In genomic region chr13:60687891-60688290, GRCm38 (mm10) we compare ENCODE assay signal across 27 mouse cellular contexts.
A peak's percentile ranks its signal among the peaks of the same experiment; 100 is the strongest.
DNase-seq lines count a peak whose midpoint lies in the region; ATAC-seq and TF ChIP-seq lines count a peak whose summit lies in the region.
"Had no signal": no experiment of that assay in that cellular context is flagged by ENCODE, and none has a peak within 500 bp of the region (broad histone marks: within the 10 kb centered on the region; RNA-seq: fewer than 3 reads in every experiment).

No protein-coding gene starts in this region.

- peaks cover 50% of the 10 kb centered on the region for H3K4me1 ChIP-seq in forebrain, embryonic 10.5 days
- H3K4me1 ChIP-seq in forebrain, postnatal 0 days (ENCODE audit: insufficient read depth), result peaks cover 31% of the 10 kb centered on the region
- H3K4me1 ChIP-seq in heart, embryonic 15.5 days (replicated peaks), result peaks cover 38% of the 10 kb centered on the region
- H3K4me1 ChIP-seq in neural tube, embryonic 15.5 days, result peaks cover 48% of the 10 kb centered on the region
- H3K4me1 ChIP-seq in limb, embryonic 10.5 days, result peaks cover 53% of the 10 kb centered on the region

- 82% methylated on average over 7 of the region's 7 CpGs for WGBS in forebrain, embryonic 10.5 days
- 72% methylated on average over 7 of the region's 7 CpGs for WGBS in forebrain, postnatal 0 days
- 72% methylated on average over 7 of the region's 7 CpGs for WGBS in heart, embryonic 15.5 days
- 68% methylated on average over 7 of the region's 7 CpGs for WGBS in neural tube, embryonic 15.5 days
- 83% methylated on average over 7 of the region's 7 CpGs for WGBS in limb, embryonic 10.5 days

- peaks cover 10% of the 10 kb centered on the region for H3K36me3 ChIP-seq in forebrain, embryonic 10.5 days (replicated peaks)
- H3K36me3 ChIP-seq in forebrain, postnatal 0 days (ENCODE audit: insufficient read depth), result no peaks in the 10 kb centered on the region
- H3K36me3 ChIP-seq in heart, embryonic 15.5 days, result no peaks in the 10 kb centered on the region
- no peaks in the 10 kb centered on the region for H3K36me3 ChIP-seq in neural tube, embryonic 15.5 days
- H3K36me3 ChIP-seq in limb, embryonic 10.5 days, result peaks cover 5% of the 10 kb centered on the region; the same call in 1 of the 2 replicates
- H3K36me3 ChIP-seq: forebrain, embryonic 15.5 days had no signal

- H3K27ac ChIP-seq in forebrain, embryonic 10.5 days, result 0 out of 2 replicates have a peak overlapping the region, but pooled peaks have one; percentile 25
- no peak overlapping the region for H3K27ac ChIP-seq in forebrain, postnatal 0 days (ENCODE audit: low read depth, low read length)
- peak overlapping the region; percentile 55; the same call in 1 of the 2 replicates for H3K27ac ChIP-seq in heart, embryonic 15.5 days
- H3K27ac ChIP-seq in neural tube, embryonic 15.5 days (replicated peaks), result peak overlapping the region; percentile 9; the same call in 1 of the 2 replicates
- peak overlapping the region; percentile 31; the same call in 1 of the 2 replicates for H3K27ac ChIP-seq in limb, embryonic 10.5 days
- H3K27ac ChIP-seq: hindbrain, embryonic 14.5 days; macrophage; midbrain, embryonic 13.5 days had no signal

- H3K4me3 ChIP-seq in forebrain, embryonic 10.5 days, result no peak overlapping the region
- H3K4me3 ChIP-seq in forebrain, postnatal 0 days (ENCODE audit: low read depth, low read length), result no peak overlapping the region
- no peak overlapping the region for H3K4me3 ChIP-seq in heart, embryonic 15.5 days
- no peak overlapping the region for H3K4me3 ChIP-seq in neural tube, embryonic 15.5 days (replicated peaks)
- no peak overlapping the region for H3K4me3 ChIP-seq in limb, embryonic 10.5 days
- H3K4me3 ChIP-seq: forebrain, embryonic 15.5 days; gastrocnemius, adult 2 months; liver, embryonic 12.5 days; midbrain, embryonic 13.5 days had no signal

- H3K9me3 ChIP-seq in forebrain, embryonic 10.5 days, result peaks cover 8% of the 10 kb centered on the region; the same call in 1 of the 2 replicates
- H3K9me3 ChIP-seq in forebrain, postnatal 0 days (ENCODE audit: low read length), result no peaks in the 10 kb centered on the region
- H3K9me3 ChIP-seq in heart, embryonic 15.5 days (replicated peaks), result no peaks in the 10 kb centered on the region
- no peaks in the 10 kb centered on the region for H3K9me3 ChIP-seq in neural tube, embryonic 15.5 days (replicated peaks)
- no peaks in the 10 kb centered on the region for H3K9me3 ChIP-seq in limb, embryonic 10.5 days (replicated peaks)
- H3K9me3 ChIP-seq: forebrain, embryonic 15.5 days; liver, embryonic 12.5 days had no signal

- no peaks in the 10 kb centered on the region for H3K27me3 ChIP-seq in forebrain, embryonic 10.5 days (ENCODE audit: poor library complexity, severe bottlenecking)
- no peaks in the 10 kb centered on the region for H3K27me3 ChIP-seq in forebrain, postnatal 0 days (ENCODE audit: insufficient read depth, low read length)
- H3K27me3 ChIP-seq in heart, embryonic 15.5 days, result no peaks in the 10 kb centered on the region
- H3K27me3 ChIP-seq in neural tube, embryonic 15.5 days (replicated peaks), result no peaks in the 10 kb centered on the region
- H3K27me3 ChIP-seq in limb, embryonic 10.5 days (ENCODE audit: low read depth, poor library complexity, severe bottlenecking), result no peaks in the 10 kb centered on the region
- H3K27me3 ChIP-seq: CH12.LX; forebrain, embryonic 15.5 days; liver, embryonic 12.5 days; midbrain, embryonic 13.5 days had no signal

- DNase-seq in forebrain, embryonic 10.5 days (ENCODE audit: extremely low spot score, low spot score), result no peak
- no peak for DNase-seq in forebrain, postnatal 0 days
- DNase-seq in heart, postnatal 14 days, result no peak
- DNase-seq in neural tube, embryonic 10.5 days (ENCODE audit: extremely low spot score, low spot score), result no peak
- no peak for DNase-seq in limb, embryonic 10.5 days (ENCODE audit: low spot score)
- DNase-seq: adrenal gland, adult 2 months; adrenal gland, postnatal 36 days; cerebellum, adult 18-20 months; cerebellum, postnatal 10 days; gastrocnemius, postnatal 36 days; kidney, adult 9 months; kidney, postnatal 10 days; layer of hippocampus, adult 9-11 months; liver, postnatal 0 days; right cerebral cortex, postnatal 14 days; thymus, postnatal 14 days had no signal

- no peak for TF ChIP-seq CTCF in forebrain, postnatal 0 days (IDR thresholded peaks at IDR 0.05; ENCODE audit: low read depth)

- H3K4me2 ChIP-seq in forebrain, postnatal 0 days (ENCODE audit: low read depth), result no peak overlapping the region
- H3K4me2 ChIP-seq in heart, embryonic 15.5 days, result no peak overlapping the region
- no peak overlapping the region for H3K4me2 ChIP-seq in neural tube, embryonic 15.5 days
- H3K4me2 ChIP-seq: forebrain, embryonic 15.5 days; hindbrain, embryonic 14.5 days; liver, embryonic 12.5 days; midbrain, embryonic 13.5 days had no signal

- ATAC-seq in forebrain, postnatal 0 days, result no peak
- ATAC-seq in heart, embryonic 15.5 days (replicated peaks; ENCODE audit: insufficient number of reproducible peaks, insufficient read depth, low FRiP score, low read depth), result no peak
- ATAC-seq in neural tube, embryonic 15.5 days (ENCODE audit: low FRiP score), result no peak
- ATAC-seq: activated CD4-positive, CD25-positive, alpha-beta regulatory T cell, adult 4 months; forebrain, embryonic 15.5 days; intestine, postnatal 0 days; liver, embryonic 12.5 days; liver, postnatal 0 days; midbrain, embryonic 13.5 days had no signal

- intact Hi-C loops in heart, postnatal 14 days (cut with DNase I), result loop anchor here (5.0 kb wide), 1 partner anchor 49 kb away; no protein-coding TSS in a partner anchor

- no peak overlapping the region for H3K9ac ChIP-seq in forebrain, postnatal 0 days
- no peak overlapping the region for H3K9ac ChIP-seq in heart, embryonic 15.5 days
- no peak overlapping the region for H3K9ac ChIP-seq in neural tube, embryonic 15.5 days (replicated peaks)
- H3K9ac ChIP-seq: forebrain, embryonic 15.5 days; hindbrain, embryonic 14.5 days; liver, embryonic 12.5 days; midbrain, embryonic 13.5 days had no signal
